In genomic region chr15:85879498-85879895, GRCm38 (mm10) we compare ENCODE assay signal across 8 mouse cellular contexts. TPM values are rescaled to one million over a fixed set of nuclear protein-coding genes. Genes with fewer than 3 reads are reported as not detected.
A peak's percentile ranks its signal among the peaks of the same experiment; 100 is the strongest.
DNase-seq lines count a peak whose midpoint lies in the region; ATAC-seq and TF ChIP-seq lines count a peak whose summit lies in the region.

No protein-coding gene starts in this region.

- peak overlapping the region; percentile 85 for H3K9ac ChIP-seq in hindbrain, embryonic 13.5 days

- peak overlapping the region; percentile 24; the same call in 1 of the 2 replicates for H3K27ac ChIP-seq in testis, adult 2 months (ENCODE audit: control insufficient read depth, insufficient read depth, low read depth, low read length)
- peak overlapping the region; percentile 85 for H3K27ac ChIP-seq in hindbrain, embryonic 13.5 days

- no peaks in the 10 kb centered on the region for H3K9me3 ChIP-seq in hindbrain, embryonic 13.5 days

- H3K27me3 ChIP-seq in testis, adult 2 months (ENCODE audit: control insufficient read depth, insufficient read depth, low read length), result no peaks in the 10 kb centered on the region
- no peaks in the 10 kb centered on the region for H3K27me3 ChIP-seq in hindbrain, embryonic 13.5 days

- ATAC-seq in hindbrain, embryonic 13.5 days (ENCODE audit: low FRiP score), result peak; percentile 61; the same call in 1 of the 2 replicates
- ATAC-seq in megakaryocyte-erythroid progenitor cell, adult 5-6 weeks (replicated peaks; ENCODE audit: low FRiP score, low TSS enrichment, poor library complexity, severe bottlenecking), result peak; percentile 15; the same call in 1 of the 2 replicates

- no peaks in the 10 kb centered on the region; the same call in 1 of the 2 replicates for H3K36me3 ChIP-seq in testis, adult 2 months (ENCODE audit: control insufficient read depth, insufficient read depth, low read length)
- H3K36me3 ChIP-seq in hindbrain, embryonic 13.5 days, result peaks cover 31% of the 10 kb centered on the region

- WGBS in hindbrain, embryonic 13.5 days, result 2% methylated on average over 18 of the region's 18 CpGs

- DNase-seq in cerebellum, postnatal 10 days, result peak; percentile 53 to 68
- DNase-seq in cerebellum, adult 9-11 months, result no peak
- DNase-seq in testis, postnatal 14 days (ENCODE audit: low spot score), result no peak
- no peak for DNase-seq in natural killer cell, adult 2 months (ENCODE audit: low spot score in 2 of 2)
- no peak for DNase-seq in spleen, adult 12 weeks (ENCODE audit: low spot score)

- H3K4me3 ChIP-seq in testis, adult 2 months (ENCODE audit: control insufficient read depth, low read depth, low read length), result peak overlapping the region; percentile 96
- H3K4me3 ChIP-seq in hindbrain, embryonic 13.5 days, result peak overlapping the region; percentile 69

- TF ChIP-seq CTCF in testis, adult 2 months (IDR thresholded peaks at IDR 0.05; ENCODE audit: control insufficient read depth, insufficient read depth, insufficient replicate concordance, low read depth, low read length), result no peak

- peak overlapping the region; percentile 96 for H3K4me2 ChIP-seq in hindbrain, embryonic 13.5 days

- TF ChIP-seq POLR2A in testis, adult 2 months (IDR thresholded peaks at IDR 0.05; ENCODE audit: control insufficient read depth, low read depth, low read length), result no peak

- H3K4me1 ChIP-seq in testis, adult 2 months (ENCODE audit: control insufficient read depth, insufficient read depth, low read length), result peaks cover 4% of the 10 kb centered on the region
- peaks cover 26% of the 10 kb centered on the region for H3K4me1 ChIP-seq in hindbrain, embryonic 13.5 days (replicated peaks)

RNA-seq across cellular contexts. Expression of gene Trmu, which starts 0.4 kb away (rescaled TPM):
- 20.1 TPM in 2 replicates for polyA plus RNA-seq in testis, adult 2 months (2012; rRNA removed)
- 40.8 and 47.9 TPM in 2 replicates for polyA plus RNA-seq in hindbrain, embryonic 13.5 days (2015; fragmentation: Nextera tagmentation; extraction: Ambion mirVana)
- total RNA-seq in megakaryocyte-erythroid progenitor cell, adult 5-6 weeks (2014; fragmentation: Nextera tagmentation), result 48.0 and 76.0 TPM in 2 replicates
- 39.2 and 49.8 TPM in 2 replicates for total RNA-seq in megakaryocyte-erythroid progenitor cell, adult 5-6 weeks (2017)

RNA-seq across cellular contexts. Expression of gene Gtse1, which starts 20.0 kb away (rescaled TPM):
- 9.5 and 9.9 TPM in 2 replicates for polyA plus RNA-seq in testis, adult 2 months (2012; rRNA removed)
- 8.9 and 9.1 TPM in 2 replicates for polyA plus RNA-seq in hindbrain, embryonic 13.5 days (2015; fragmentation: Nextera tagmentation; extraction: Ambion mirVana)
- total RNA-seq in megakaryocyte-erythroid progenitor cell, adult 5-6 weeks (2014; fragmentation: Nextera tagmentation), result 20.8 and 23.9 TPM in 2 replicates
- 10.9 and 23.2 TPM in 2 replicates for total RNA-seq in megakaryocyte-erythroid progenitor cell, adult 5-6 weeks (2017)

RNA-seq across cellular contexts. Expression of gene Ttc38, which starts 47.4 kb away (rescaled TPM):
- polyA plus RNA-seq in testis, adult 2 months (2012; rRNA removed), result 1.6 and 1.9 TPM in 2 replicates
- polyA plus RNA-seq in hindbrain, embryonic 13.5 days (2015; fragmentation: Nextera tagmentation; extraction: Ambion mirVana), result 3.4 and 3.9 TPM in 2 replicates
- 3.3 and 5.3 TPM in 2 replicates for total RNA-seq in megakaryocyte-erythroid progenitor cell, adult 5-6 weeks (2014; fragmentation: Nextera tagmentation)
- total RNA-seq in megakaryocyte-erythroid progenitor cell, adult 5-6 weeks (2017), result 2.2 and 2.5 TPM in 2 replicates

RNA-seq across cellular contexts. Expression of gene Pkdrej, which starts 58.0 kb away (rescaled TPM):
- 16.6 and 17.1 TPM in 2 replicates for polyA plus RNA-seq in testis, adult 2 months (2012; rRNA removed)
- polyA plus RNA-seq in hindbrain, embryonic 13.5 days (2015; fragmentation: Nextera tagmentation; extraction: Ambion mirVana), result 0.04 TPM in 1 of 2 replicates, not detected in the other
- 0.04 and 0.35 TPM in 2 replicates for total RNA-seq in megakaryocyte-erythroid progenitor cell, adult 5-6 weeks (2014; fragmentation: Nextera tagmentation)
- 0.33 TPM in 1 of 2 replicates, not detected in the other for total RNA-seq in megakaryocyte-erythroid progenitor cell, adult 5-6 weeks (2017)

Comparison
In these comparisons a context has a peak if more than half of its experiments do, and no peak if none do; other contexts are left out.
1. DNase-seq: peak in cerebellum, postnatal 10 days (2 of 2); none in cerebellum, adult 9-11 months (single experiment), testis, postnatal 14 days (single experiment), natural killer cell, adult 2 months (0 of 2) and spleen, adult 12 weeks (single experiment).